Mouse (Mus musculus): ENCODE measurements at regions not wholly inside any gene's neighbourhood (a gene's known extent, or its start where the extent isn't known, plus 50 kb on each side); places are given as distances from the start of the nearest gene placed in this dataset.

- WGBS = 82% methylated on average over 4 of the region's 4 CpGs
- H3K4me1 ChIP-seq (ENCODE audit: control insufficient read depth, insufficient read depth, low read length) = no peaks in the 10 kb centered on the region
- TF ChIP-seq CTCF (IDR thresholded peaks at IDR 0.05; ENCODE audit: insufficient read depth, low read depth, low read length) (no peak), POLR2A (IDR thresholded peaks at IDR 0.05; ENCODE audit: insufficient read depth, low read depth, low read length) (no peak)
- no peak overlapping the region for H3K27ac ChIP-seq (ENCODE audit: insufficient read depth, low read depth, low read length)
- H3K4me3 ChIP-seq (ENCODE audit: insufficient read depth, low read depth, low read length) = no peak overlapping the region
These were observed 82.7 kb downstream of the Pmp22 start for GRCm38 (mm10) chr11:63211501-63211900.

- 16% methylated on average over 6 of the region's 6 CpGs for WGBS
- H3K27ac ChIP-seq (ENCODE audit: insufficient read depth, low read depth, low read length) = no peak overlapping the region
- TF ChIP-seq POLR2A (IDR thresholded peaks at IDR 0.05; ENCODE audit: insufficient read depth, low read depth, low read length) (no peak), CTCF (IDR thresholded peaks at IDR 0.05; ENCODE audit: insufficient read depth, low read depth, low read length) (peak; percentile 73; the same call in 1 of the 2 replicates)
- no peak overlapping the region for H3K4me3 ChIP-seq (ENCODE audit: insufficient read depth, low read depth, low read length)
- no peaks in the 10 kb centered on the region for H3K4me1 ChIP-seq (ENCODE audit: control insufficient read depth, insufficient read depth, low read length)
These were observed 84.3 kb downstream of the Pmp22 start for GRCm38 (mm10) chr11:63213043-63213442.

- Histone ChIP-seq H3K4me3 (ENCODE audit: insufficient read depth, low read depth, low read length) (no peak overlapping the region), H3K27ac (ENCODE audit: insufficient read depth, low read depth, low read length) (no peak overlapping the region), H3K4me1 (ENCODE audit: control insufficient read depth, insufficient read depth, low read length) (no peaks in the 10 kb centered on the region)
- no peak for TF ChIP-seq POLR2A (IDR thresholded peaks at IDR 0.05; ENCODE audit: insufficient read depth, low read depth, low read length)
- no peak for TF ChIP-seq CTCF (IDR thresholded peaks at IDR 0.05; ENCODE audit: insufficient read depth, low read depth, low read length)
- 75% methylated on average over 19 of the region's 19 CpGs for WGBS
These were observed 85.2 kb downstream of the Pmp22 start for GRCm38 (mm10) chr11:63213901-63214425.

GRCm38 (mm10) chr11:63215993-63216392, 87.2 kb downstream of the Pmp22 start:
- Histone ChIP-seq H3K27ac (ENCODE audit: insufficient read depth, low read depth, low read length) (no peak overlapping the region), H3K4me1 (ENCODE audit: control insufficient read depth, insufficient read depth, low read length) (no peaks in the 10 kb centered on the region), H3K4me3 (ENCODE audit: insufficient read depth, low read depth, low read length) (no peak overlapping the region)
- WGBS = 93% methylated on average over 2 of the region's 2 CpGs
- TF ChIP-seq POLR2A (IDR thresholded peaks at IDR 0.05; ENCODE audit: insufficient read depth, low read depth, low read length) = no peak
- TF ChIP-seq CTCF (IDR thresholded peaks at IDR 0.05; ENCODE audit: insufficient read depth, low read depth, low read length) = no peak

- WGBS = 79% methylated on average over 3 of the region's 3 CpGs
- no peak overlapping the region for H3K4me3 ChIP-seq (ENCODE audit: insufficient read depth, low read depth, low read length)
- no peak for TF ChIP-seq POLR2A (IDR thresholded peaks at IDR 0.05; ENCODE audit: insufficient read depth, low read depth, low read length)
- TF ChIP-seq CTCF (IDR thresholded peaks at IDR 0.05; ENCODE audit: insufficient read depth, low read depth, low read length) = no peak
- H3K4me1 ChIP-seq (ENCODE audit: control insufficient read depth, insufficient read depth, low read length) = no peaks in the 10 kb centered on the region
- no peak overlapping the region for H3K27ac ChIP-seq (ENCODE audit: insufficient read depth, low read depth, low read length)
These were observed 88.3 kb downstream of the Pmp22 start for GRCm38 (mm10) chr11:63217049-63217448.

- Histone ChIP-seq H3K4me3 (ENCODE audit: insufficient read depth, low read depth, low read length) (no peak overlapping the region), H3K27ac (ENCODE audit: insufficient read depth, low read depth, low read length) (no peak overlapping the region), H3K4me1 (ENCODE audit: control insufficient read depth, insufficient read depth, low read length) (no peaks in the 10 kb centered on the region)
- TF ChIP-seq CTCF (IDR thresholded peaks at IDR 0.05; ENCODE audit: insufficient read depth, low read depth, low read length) (no peak), POLR2A (IDR thresholded peaks at IDR 0.05; ENCODE audit: insufficient read depth, low read depth, low read length) (no peak)
- WGBS = 97% methylated on average over 3 of the region's 3 CpGs
These were observed 97.7 kb downstream of the Pmp22 start for GRCm38 (mm10) chr11:63226471-63226870.

GRCm38 (mm10) chr11:63230786-63231185, 102.0 kb downstream of the Pmp22 start:
- no peak overlapping the region for H3K4me3 ChIP-seq (ENCODE audit: insufficient read depth, low read depth, low read length)
- no peak overlapping the region for H3K27ac ChIP-seq (ENCODE audit: insufficient read depth, low read depth, low read length)
- WGBS = 86% methylated on average over 6 of the region's 6 CpGs
- TF ChIP-seq CTCF (IDR thresholded peaks at IDR 0.05; ENCODE audit: insufficient read depth, low read depth, low read length) = no peak
- TF ChIP-seq POLR2A (IDR thresholded peaks at IDR 0.05; ENCODE audit: insufficient read depth, low read depth, low read length) = no peak
- no peaks in the 10 kb centered on the region for H3K4me1 ChIP-seq (ENCODE audit: control insufficient read depth, insufficient read depth, low read length)

GRCm38 (mm10) chr11:63233172-63233966, 104.6 kb downstream of the Pmp22 start:
- Histone ChIP-seq H3K27ac (ENCODE audit: insufficient read depth, low read depth, low read length) (no peak overlapping the region), H3K4me1 (ENCODE audit: control insufficient read depth, insufficient read depth, low read length) (no peaks in the 10 kb centered on the region), H3K4me3 (ENCODE audit: insufficient read depth, low read depth, low read length) (no peak overlapping the region)
- WGBS = 88% methylated on average over 13 of the region's 13 CpGs
- no peak for TF ChIP-seq CTCF (IDR thresholded peaks at IDR 0.05; ENCODE audit: insufficient read depth, low read depth, low read length)

- Histone ChIP-seq H3K27ac (ENCODE audit: insufficient read depth, low read depth, low read length) (no peak overlapping the region), H3K4me1 (ENCODE audit: control insufficient read depth, insufficient read depth, low read length) (no peaks in the 10 kb centered on the region), H3K4me3 (ENCODE audit: insufficient read depth, low read depth, low read length) (no peak overlapping the region)
- TF ChIP-seq CTCF (IDR thresholded peaks at IDR 0.05; ENCODE audit: insufficient read depth, low read depth, low read length) (no peak), POLR2A (IDR thresholded peaks at IDR 0.05; ENCODE audit: insufficient read depth, low read depth, low read length) (no peak)
- WGBS = 84% methylated on average over 6 of the region's 6 CpGs
These were observed 105.7 kb downstream of the Pmp22 start for GRCm38 (mm10) chr11:63234481-63234880.

All from olfactory bulb, adult 2 months (tissue).